Mouse (Mus musculus): Measurements from ENCODE around the gene Vwf.

The Vwf gene

GRCm38 (mm10) chr6:125546474-125546873, at the start of gene Vwf:
TSS of gene Vwf (plus strand) at chr6:125546774.
- DNase-seq (ENCODE audit: low read depth) = no peak

- DNase-seq (ENCODE audit: low read depth) = no peak
Measured at GRCm38 (mm10) chr6:125498062-125498461, 48.5 kb upstream of the Vwf start.

DNA sequence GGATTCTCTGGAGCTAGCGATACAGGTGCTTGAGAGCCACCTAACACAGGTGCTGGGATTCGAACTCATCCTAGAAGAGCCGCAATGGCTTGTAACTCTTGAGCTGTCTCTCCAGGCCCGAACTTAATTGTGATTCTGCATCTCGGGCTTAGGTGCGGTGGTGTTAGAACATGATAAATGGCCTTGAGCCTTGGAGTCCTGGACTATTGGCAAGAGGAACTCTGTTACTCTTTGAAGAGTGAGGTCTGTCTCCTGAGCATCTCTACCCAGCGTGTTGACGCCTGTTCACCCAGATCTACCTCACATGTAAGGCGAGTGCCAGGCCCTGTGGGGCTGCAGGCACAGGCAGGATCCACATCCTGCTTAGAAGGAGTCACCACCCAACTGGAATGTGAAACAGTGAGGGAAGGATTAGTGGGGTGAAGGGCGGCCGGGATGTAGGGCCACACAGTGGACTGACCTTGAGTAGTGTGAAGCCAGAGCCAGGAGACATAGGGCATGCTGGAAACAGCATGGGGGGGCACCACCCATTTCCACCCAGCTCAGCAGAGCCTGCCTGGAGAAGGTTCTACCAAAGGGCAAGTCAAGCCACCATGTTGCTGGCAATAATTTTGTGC, 43.3 kb upstream of the Vwf start:
- DNase-seq (ENCODE audit: low read depth) = no peak

- no peak for DNase-seq (ENCODE audit: low read depth)
Measured at GRCm38 (mm10) chr6:125504622-125505355, 41.8 kb upstream of the Vwf start.

DNA sequence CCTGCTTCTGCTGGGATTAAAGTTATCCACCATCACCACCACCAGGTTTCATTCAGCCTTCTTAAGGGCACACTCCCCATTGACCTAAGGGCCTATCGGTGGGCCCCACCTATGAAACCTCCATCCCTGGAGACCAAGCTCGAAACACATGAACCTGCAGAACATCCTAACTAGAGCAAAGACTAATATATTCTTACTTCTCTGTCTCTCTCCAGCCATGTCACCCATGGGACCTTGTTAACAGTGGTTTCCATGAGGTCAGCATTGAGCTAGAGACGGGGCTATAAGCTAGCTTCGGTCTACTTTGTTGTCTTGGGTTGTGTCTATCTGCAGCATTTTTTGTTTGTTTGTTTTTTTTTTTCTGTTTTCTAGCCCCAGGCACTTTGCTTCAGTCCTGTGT, 40.1 kb upstream of the Vwf start:
- DNase-seq (ENCODE audit: low read depth) = no peak

- DNase-seq (ENCODE audit: low read depth) = no peak
Measured at GRCm38 (mm10) chr6:125509783-125510182, 36.8 kb upstream of the Vwf start.

GRCm38 (mm10) chr6:125510645-125511044, 35.9 kb upstream of the Vwf start:
- no peak for DNase-seq (ENCODE audit: low read depth)

DNA sequence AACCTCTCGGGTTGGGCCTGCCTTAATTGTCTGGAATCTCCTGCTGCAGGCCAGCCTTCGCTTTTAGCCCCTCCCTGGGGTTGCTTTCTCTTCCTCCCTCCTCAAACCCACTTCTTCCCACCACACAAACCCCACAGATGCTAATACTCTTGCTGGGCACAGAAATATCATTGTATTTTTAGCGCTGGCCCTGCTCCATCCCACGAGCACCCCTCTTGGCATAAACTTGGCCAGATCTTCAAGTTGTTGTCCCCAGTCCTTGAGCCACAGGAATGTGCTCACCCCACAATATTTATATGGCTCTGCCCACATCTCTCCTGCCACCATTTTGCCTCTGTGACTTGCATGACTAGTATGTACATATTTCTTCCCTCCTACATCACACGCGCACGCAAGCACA, 35.4 kb upstream of the Vwf start:
- no peak for DNase-seq (ENCODE audit: low read depth)

- peak; percentile 30 for DNase-seq (ENCODE audit: low read depth)
Measured at GRCm38 (mm10) chr6:125512950-125513596, 33.5 kb upstream of the Vwf start.

DNA sequence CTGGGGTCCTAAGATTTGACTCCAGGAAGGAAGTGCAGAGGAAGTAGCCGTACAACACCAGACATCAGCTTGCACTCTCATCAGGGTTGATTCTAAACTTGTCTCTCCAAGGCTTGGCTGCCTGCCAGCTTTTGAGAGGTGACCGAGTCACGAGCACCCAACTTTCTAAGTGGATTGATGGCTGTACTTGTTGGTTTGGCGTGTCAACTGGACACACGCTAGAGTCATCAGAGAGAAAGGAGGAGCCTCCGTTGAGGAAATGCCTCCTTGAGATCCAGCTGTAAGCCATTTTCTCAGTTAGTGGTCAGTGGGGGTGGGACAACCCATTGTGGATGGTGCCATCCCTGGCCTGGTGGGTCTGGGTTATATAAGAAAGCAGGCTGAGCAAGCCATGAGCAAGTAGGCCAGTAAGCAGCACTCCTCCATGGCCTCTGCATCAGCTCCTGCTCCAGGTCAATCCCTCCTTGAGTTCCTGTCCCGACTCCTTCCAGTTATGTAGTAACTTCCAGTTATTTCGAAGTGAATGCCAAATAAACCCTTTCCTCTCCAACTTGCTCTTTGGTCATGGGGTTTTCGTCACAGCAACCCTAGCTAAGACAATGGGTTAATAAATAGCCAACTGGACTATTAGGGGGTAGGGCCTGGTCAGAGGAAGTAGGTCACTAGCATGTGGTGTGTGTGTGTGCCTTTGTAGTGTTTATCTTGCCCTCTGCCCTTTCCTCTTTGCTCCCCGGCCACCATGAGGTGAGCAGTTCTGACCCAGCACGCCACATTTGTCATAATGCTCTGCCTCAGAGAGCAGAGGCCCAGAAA, 30.9 kb upstream of the Vwf start:
- DNase-seq (ENCODE audit: low read depth) = no peak

GRCm38 (mm10) chr6:125521558-125522193, 24.9 kb upstream of the Vwf start:
- no peak for DNase-seq (ENCODE audit: low read depth)

- DNase-seq (ENCODE audit: low read depth) = no peak
Measured at GRCm38 (mm10) chr6:125524027-125524426, 22.5 kb upstream of the Vwf start.

- no peak for DNase-seq (ENCODE audit: low read depth)
Measured at GRCm38 (mm10) chr6:125526066-125526465, 20.5 kb upstream of the Vwf start.

DNA sequence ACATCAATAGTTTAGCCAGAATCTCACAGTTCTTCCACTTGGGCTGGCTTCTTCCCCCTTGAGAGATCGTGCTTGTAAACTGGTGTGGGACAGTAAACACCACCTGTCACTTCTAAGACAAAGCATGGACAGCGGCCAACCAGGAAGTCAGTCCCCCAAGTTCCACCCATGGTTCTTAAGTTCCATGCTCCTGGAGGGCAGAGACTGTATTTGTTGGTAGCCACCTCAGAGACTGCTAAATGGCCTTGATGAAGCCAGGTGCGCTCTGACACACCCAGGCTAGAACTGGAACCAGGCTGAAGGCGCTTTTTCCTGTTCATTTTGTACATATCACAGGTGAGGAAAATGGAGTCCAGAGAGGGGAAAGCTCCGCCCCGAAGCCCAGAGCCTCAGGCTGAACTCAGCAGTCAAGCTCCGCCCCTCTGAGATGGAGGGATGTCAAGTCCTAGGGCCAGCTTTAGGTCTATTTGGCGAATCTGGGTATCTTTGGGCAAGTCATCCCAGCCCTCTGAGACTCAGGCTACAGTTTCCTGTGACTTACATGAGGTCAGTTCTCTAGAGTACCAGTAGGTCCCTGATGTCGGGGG, 17.9 kb upstream of the Vwf start:
- no peak for DNase-seq (ENCODE audit: low read depth)

- no peak for DNase-seq (ENCODE audit: low read depth)
Measured at GRCm38 (mm10) chr6:125529479-125529878, 17.1 kb upstream of the Vwf start.

GRCm38 (mm10) chr6:125533104-125533650, 13.4 kb upstream of the Vwf start:
- no peak for DNase-seq (ENCODE audit: low read depth)

- no peak for DNase-seq (ENCODE audit: low read depth)
Measured at GRCm38 (mm10) chr6:125534990-125535389, 11.6 kb upstream of the Vwf start.

DNA sequence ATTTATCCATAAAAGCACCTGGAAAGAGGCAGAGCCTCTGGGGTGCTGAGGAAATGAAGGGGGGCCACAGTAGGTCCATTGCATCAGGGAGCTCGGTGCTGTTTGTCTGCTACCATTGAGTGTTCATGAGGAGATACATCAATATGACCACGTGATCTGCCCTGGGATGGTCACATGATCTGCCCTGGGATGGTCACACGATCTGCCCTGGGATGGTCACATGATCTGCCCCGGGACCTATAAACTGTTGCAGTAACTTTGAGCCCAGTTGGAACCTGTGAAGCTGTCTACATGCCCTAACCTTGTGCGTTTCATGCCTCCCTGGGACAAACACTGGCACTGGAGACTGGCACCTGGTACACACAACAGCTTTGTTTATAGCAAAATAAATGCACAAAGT, 8.1 kb upstream of the Vwf start:
- DNase-seq (ENCODE audit: low read depth) = no peak

- no peak for DNase-seq (ENCODE audit: low read depth)
Measured at GRCm38 (mm10) chr6:125539423-125539822, 7.2 kb upstream of the Vwf start.

DNA sequence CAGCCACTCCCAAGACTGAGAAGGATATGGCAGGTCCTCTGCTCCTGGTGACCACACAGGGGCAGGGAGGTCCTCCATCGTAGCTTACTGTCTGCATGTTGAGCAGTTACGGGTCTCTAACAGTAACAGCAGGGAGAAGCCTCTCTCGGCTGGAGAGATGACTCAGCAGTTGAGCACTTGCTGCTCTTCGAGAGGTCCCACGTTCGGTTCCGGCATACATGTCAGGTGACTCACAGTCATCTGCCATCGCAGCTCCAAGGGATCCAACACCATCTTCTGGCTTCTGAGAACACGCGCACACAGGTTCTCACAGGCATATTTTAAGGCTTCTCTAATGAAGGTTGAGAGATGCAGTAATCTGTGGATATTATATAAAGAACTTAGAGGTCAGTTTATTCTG, 6.4 kb upstream of the Vwf start:
- DNase-seq (ENCODE audit: low read depth) = no peak

GRCm38 (mm10) chr6:125540826-125541225, 5.7 kb upstream of the Vwf start:
- DNase-seq (ENCODE audit: low read depth) = no peak

Measured in c-Kit-positive CD71-positive TER-119-negative erythroid progenitor cells, embryonic 14.5 days (primary cell).